Mouse (Mus musculus): ENCODE results near the gene A930004D18Rik.
"Not testable (repeated sequence)": the region's sequence is repeated elsewhere in the genome, so short reads cannot be mapped to it uniquely, and the experiment has no call there.

A930004D18Rik gene

GRCm38 (mm10) chr2:18004286-18004685, 33.3 kb downstream of the A930004D18Rik start:
- no peak for DNase-seq

- no peak for DNase-seq
These were observed 35.2 kb downstream of the A930004D18Rik start for GRCm38 (mm10) chr2:18002306-18002705.

GRCm38 (mm10) chr2:17996858-17997257, 40.7 kb downstream of the A930004D18Rik start, which contains the start of gene H2al2a:
Gene H2al2a (minus strand): TSS chr2:17996958.
- DNase-seq: no peak

- DNase-seq: no peak
These were observed 48.0 kb downstream of the A930004D18Rik start for GRCm38 (mm10) chr2:17989562-17989961.

- no peak for DNase-seq
These were observed 48.4 kb downstream of the A930004D18Rik start for GRCm38 (mm10) chr2:17989115-17989514.

GRCm38 (mm10) chr2:17986694-17987093, 50.8 kb downstream of the A930004D18Rik start:
- DNase-seq: no peak

GRCm38 (mm10) chr2:17984774-17985173, 52.8 kb downstream of the A930004D18Rik start:
- no peak for DNase-seq

GRCm38 (mm10) chr2:17982747-17983146, 54.8 kb downstream of the A930004D18Rik start:
- no peak for DNase-seq

- DNase-seq: no peak
These were observed 58.8 kb downstream of the A930004D18Rik start for GRCm38 (mm10) chr2:17978706-17979105.

- not testable (repeated sequence) for DNase-seq
These were observed 59.3 kb downstream of the A930004D18Rik start for GRCm38 (mm10) chr2:17978251-17978650.

- not testable (repeated sequence) for DNase-seq
These were observed 59.9 kb downstream of the A930004D18Rik start for GRCm38 (mm10) chr2:17977645-17978044.

- no peak for DNase-seq
These were observed 61.8 kb downstream of the A930004D18Rik start for GRCm38 (mm10) chr2:17975601-17976327.

Data from kidney, postnatal 25 days (tissue).